Mouse (Mus musculus): ENCODE measurements at regions not wholly inside any gene's neighbourhood (a gene's known extent, or its start where the extent isn't known, plus 50 kb on each side); places are given as distances from the start of the nearest gene placed in this dataset.

GRCm38 (mm10) chr13:97337296-97337731 lies 96.4 kb downstream of the Enc1 start:
- H3K4me1 ChIP-seq (ENCODE audit: control insufficient read depth in 1 of 2, insufficient read depth in 2 of 2, low read length in 2 of 2), result no peaks in the 10 kb centered on the region
- no peaks in the 10 kb centered on the region for H3K9me3 ChIP-seq (replicated peaks; ENCODE audit: insufficient read depth, low read length)
- DNase-seq (ENCODE audit: low read depth, low spot score), result no peak
- no peak overlapping the region for H3K9ac ChIP-seq (ENCODE audit: control insufficient read depth, low read depth, low read length, poor library complexity, severe bottlenecking)
- H3K4me3 ChIP-seq (ENCODE audit: control insufficient read depth in 1 of 2, insufficient read depth in 1 of 2, low read depth in 2 of 2, low read length in 2 of 2), result no peak overlapping the region
- no peak for TF ChIP-seq GABPA (IDR thresholded peaks at IDR 0.05; ENCODE audit: low read depth, low read length)
- TF ChIP-seq ZMIZ1 (IDR thresholded peaks at IDR 0.05; ENCODE audit: low read depth, low read length), result no peak
- no peak for TF ChIP-seq MEF2A (IDR thresholded peaks at IDR 0.05; ENCODE audit: extremely low read depth, insufficient replicate concordance, low read depth, low read length, poor library complexity, severe bottlenecking)
- TF ChIP-seq UBTF (IDR thresholded peaks at IDR 0.05; ENCODE audit: borderline replicate concordance, insufficient read depth, low read depth, low read length), result no peak
- no peak for TF ChIP-seq SMC3 (IDR thresholded peaks at IDR 0.05; ENCODE audit: low read depth, low read length)
- no peak for TF ChIP-seq MXI1 (IDR thresholded peaks at IDR 0.05; ENCODE audit: low read depth, low read length)
- no peak for TF ChIP-seq MYB (IDR thresholded peaks at IDR 0.05; ENCODE audit: low read depth, low read length)
- TF ChIP-seq NRF1 (IDR thresholded peaks at IDR 0.05; ENCODE audit: insufficient read depth, low read depth, low read length, poor library complexity, severe bottlenecking), result no peak
- no peak for TF ChIP-seq GATA1 (IDR thresholded peaks at IDR 0.05; ENCODE audit: low read depth, low read length)
- TF ChIP-seq ELF1 (IDR thresholded peaks at IDR 0.05; ENCODE audit: low read depth, low read length), result no peak
- TF ChIP-seq HCFC1 (IDR thresholded peaks at IDR 0.05; ENCODE audit: low read depth, low read length), result no peak
- TF ChIP-seq EP300 (IDR thresholded peaks at IDR 0.05; ENCODE audit: low read depth in 1 of 2, low read length in 2 of 2), result no peak
- TF ChIP-seq TCF12 (IDR thresholded peaks at IDR 0.05; ENCODE audit: low read depth, low read length), result no peak
- TF ChIP-seq TAL1 (IDR thresholded peaks at IDR 0.05; ENCODE audit: low read length), result no peak
- no peak for TF ChIP-seq POLR2A (IDR thresholded peaks at IDR 0.05; ENCODE audit: control insufficient read depth in 1 of 2, insufficient read depth in 1 of 2, low read depth in 1 of 2, low read length in 2 of 2, poor library complexity in 1 of 2)
- no peaks in the 10 kb centered on the region; a peak in 1 of 4 replicates for H3K27me3 ChIP-seq (ENCODE audit: control insufficient read depth in 1 of 2, insufficient read depth in 2 of 2, low read length in 2 of 2)
- no peaks in the 10 kb centered on the region for H3K36me3 ChIP-seq (ENCODE audit: control insufficient read depth in 1 of 2, insufficient read depth in 2 of 2, low read length in 2 of 2)
- H3K27ac ChIP-seq (ENCODE audit: control insufficient read depth, low read depth, low read length), result no peak overlapping the region
- no peaks in the 10 kb centered on the region for H3K79me2 ChIP-seq (ENCODE audit: control insufficient read depth, insufficient read depth, low read length, poor library complexity)

- H3K27me3 ChIP-seq (ENCODE audit: control insufficient read depth in 1 of 2, insufficient read depth in 2 of 2, low read length in 2 of 2), result no peaks in the 10 kb centered on the region; a peak in 1 of 4 replicates
- H3K9me3 ChIP-seq (replicated peaks; ENCODE audit: insufficient read depth, low read length), result no peaks in the 10 kb centered on the region
- no peak for TF ChIP-seq GATA1 (IDR thresholded peaks at IDR 0.05; ENCODE audit: low read depth, low read length)
- no peak for TF ChIP-seq RAD21 (IDR thresholded peaks at IDR 0.05; ENCODE audit: low read depth, low read length)
- H3K79me2 ChIP-seq (ENCODE audit: control insufficient read depth, insufficient read depth, low read length, poor library complexity), result no peaks in the 10 kb centered on the region
- H3K9ac ChIP-seq (ENCODE audit: control insufficient read depth, low read depth, low read length, poor library complexity, severe bottlenecking), result no peak overlapping the region
- no peak overlapping the region for H3K27ac ChIP-seq (ENCODE audit: control insufficient read depth, low read depth, low read length)
- no peak for DNase-seq (ENCODE audit: low read depth, low spot score)
- H3K4me3 ChIP-seq (ENCODE audit: control insufficient read depth in 1 of 2, insufficient read depth in 1 of 2, low read depth in 2 of 2, low read length in 2 of 2), result no peak overlapping the region
- H3K36me3 ChIP-seq (ENCODE audit: control insufficient read depth in 1 of 2, insufficient read depth in 2 of 2, low read length in 2 of 2), result no peaks in the 10 kb centered on the region
- H3K4me1 ChIP-seq (ENCODE audit: control insufficient read depth in 1 of 2, insufficient read depth in 2 of 2, low read length in 2 of 2), result no peaks in the 10 kb centered on the region
These were observed 93.1 kb downstream of the Enc1 start for GRCm38 (mm10) chr13:97333801-97334534.

Data from MEL (cell line).